Comparison of ENCODE assay signal across 14 mouse cellular contexts in the genomic region with DNA sequence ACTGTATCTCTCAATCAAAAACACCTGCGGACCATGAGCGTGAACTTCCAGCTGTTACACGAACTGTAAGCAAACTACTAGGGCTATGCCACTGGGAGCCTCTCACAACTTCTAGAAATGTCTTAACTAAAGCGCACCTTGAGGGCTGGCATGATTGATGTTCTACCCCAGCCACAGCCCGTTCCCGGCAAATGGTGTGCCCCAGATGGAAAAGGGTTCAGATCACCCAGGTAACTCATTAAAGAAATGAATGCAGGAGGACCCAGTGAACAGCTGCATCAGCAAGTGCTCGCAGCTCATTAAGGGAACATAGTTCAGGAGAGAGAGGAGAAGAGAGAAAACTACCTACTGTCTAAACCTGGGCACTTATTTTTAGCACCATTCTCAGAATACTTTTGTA.
DNase-seq lines count a peak whose midpoint lies in the region.
"Had no signal": no experiment of that assay in that cellular context is flagged by ENCODE, and none has a peak within 500 bp of the region (broad histone marks: within the 10 kb centered on the region; RNA-seq: fewer than 3 reads in every experiment).

No protein-coding gene starts in this region.

- DNase-seq in kidney, adult 18-20 months: peak; percentile 9
- peak; percentile 31 to 54 for DNase-seq in kidney, adult 8-10 months
- DNase-seq in kidney, postnatal 10 days: peak; percentile 7
- peak; percentile 12 for DNase-seq in mesoderm, embryonic 11.5 days (ENCODE audit: low read depth, low spot score)
- no peak for DNase-seq in layer of hippocampus, adult 11-12 months (ENCODE audit: low spot score)
- DNase-seq in ovary, adult 18-20 months (ENCODE audit: low spot score): no peak
- DNase-seq: adrenal gland, postnatal 14 days; cerebellum, adult 18-20 months; cerebellum, adult 9-11 months; cerebellum, postnatal 36 days; gastrocnemius, postnatal 36 days; heart, adult 11 months; heart, postnatal 10 days; heart, postnatal 4 days had no signal

Comparison
In these comparisons a context has a peak if more than half of its experiments do, and no peak if none do; other contexts are left out.
1. DNase-seq: peak in kidney, adult 18-20 months (single experiment), kidney, adult 8-10 months (2 of 2), kidney, postnatal 10 days (single experiment) and mesoderm, embryonic 11.5 days (single experiment); none in layer of hippocampus, adult 11-12 months (single experiment) and ovary, adult 18-20 months (single experiment).